Mouse (Mus musculus): Measurements from ENCODE around the gene Foxp4. TPM values are rescaled to one million over a fixed set of nuclear protein-coding genes. Genes with fewer than 3 reads are reported as not detected.

The Foxp4 gene
- total and polyA plus RNA-seq, 3 experiments, result 3.3 to 41.7 (median 9.9) TPM

DNA sequence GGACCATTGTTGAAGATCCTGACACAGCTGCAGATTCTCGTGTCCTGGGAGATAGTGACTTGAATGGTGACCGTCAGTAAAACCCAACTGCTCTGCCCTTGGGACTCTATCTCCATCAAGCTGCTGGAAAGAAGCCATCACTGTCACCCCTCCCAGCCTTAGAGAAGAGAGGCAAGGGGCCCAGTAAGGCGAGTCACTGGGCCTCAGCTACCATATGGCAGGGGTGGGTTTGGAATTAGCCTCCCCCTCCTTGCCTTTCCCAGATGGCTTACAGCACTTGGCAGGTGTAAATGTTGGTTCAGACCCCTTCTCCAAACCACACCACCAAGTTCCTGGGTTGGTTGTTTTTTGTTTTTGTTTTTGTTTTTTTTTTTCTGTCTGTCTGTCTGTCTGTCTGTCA lies 21.7 kb upstream of the Foxp4 start:
- no peak for DNase-seq (ENCODE audit: extremely low read depth)
- no peaks in the 10 kb centered on the region for H3K36me3 ChIP-seq (replicated peaks in 1 of 2; ENCODE audit: control insufficient read depth in 1 of 2, insufficient read depth in 1 of 2, low read length in 1 of 2)
- H3K27ac ChIP-seq (ENCODE audit: insufficient read depth, low read depth), result no peak overlapping the region
- no peak overlapping the region for H3K9ac ChIP-seq (ENCODE audit: insufficient read depth, low read depth)
- dilution Hi-C loops (cut with MboI; ENCODE audit: extremely low pct_ligation_motif_present, extremely low pct_unique_long_range_greater_than_20kb, low sequenced_read_pairs) (no loop called here), in situ Hi-C loops (cut with MboI; ENCODE audit: low pct_ligation_motif_present, low pct_unique_long_range_greater_than_20kb, low sequenced_read_pairs) (no loop called here)
- TF ChIP-seq ZMIZ1 (IDR thresholded peaks at IDR 0.05; ENCODE audit: low read depth, low read length), result no peak
- no peaks in the 10 kb centered on the region for H3K79me2 ChIP-seq (replicated peaks; ENCODE audit: control insufficient read depth, extremely low read depth, insufficient read depth, poor library complexity, severe bottlenecking)
- no peak overlapping the region for H3K4me3 ChIP-seq (replicated peaks in 1 of 3; ENCODE audit: low read depth in 2 of 3, low read length in 2 of 3, poor library complexity in 1 of 3)
- peaks cover 3% of the 10 kb centered on the region for H3K27me3 ChIP-seq (replicated peaks)
- no peaks in the 10 kb centered on the region for H3K9me3 ChIP-seq (replicated peaks; ENCODE audit: low read length)
- H3K4me1 ChIP-seq (ENCODE audit: control insufficient read depth in 1 of 2, insufficient read depth in 2 of 2), result peaks cover 23 to 61% of the 10 kb centered on the region in 2 experiments
- H3K4me2 ChIP-seq (ENCODE audit: insufficient read depth, low read depth, poor library complexity, severe bottlenecking), result no peak overlapping the region

DNA sequence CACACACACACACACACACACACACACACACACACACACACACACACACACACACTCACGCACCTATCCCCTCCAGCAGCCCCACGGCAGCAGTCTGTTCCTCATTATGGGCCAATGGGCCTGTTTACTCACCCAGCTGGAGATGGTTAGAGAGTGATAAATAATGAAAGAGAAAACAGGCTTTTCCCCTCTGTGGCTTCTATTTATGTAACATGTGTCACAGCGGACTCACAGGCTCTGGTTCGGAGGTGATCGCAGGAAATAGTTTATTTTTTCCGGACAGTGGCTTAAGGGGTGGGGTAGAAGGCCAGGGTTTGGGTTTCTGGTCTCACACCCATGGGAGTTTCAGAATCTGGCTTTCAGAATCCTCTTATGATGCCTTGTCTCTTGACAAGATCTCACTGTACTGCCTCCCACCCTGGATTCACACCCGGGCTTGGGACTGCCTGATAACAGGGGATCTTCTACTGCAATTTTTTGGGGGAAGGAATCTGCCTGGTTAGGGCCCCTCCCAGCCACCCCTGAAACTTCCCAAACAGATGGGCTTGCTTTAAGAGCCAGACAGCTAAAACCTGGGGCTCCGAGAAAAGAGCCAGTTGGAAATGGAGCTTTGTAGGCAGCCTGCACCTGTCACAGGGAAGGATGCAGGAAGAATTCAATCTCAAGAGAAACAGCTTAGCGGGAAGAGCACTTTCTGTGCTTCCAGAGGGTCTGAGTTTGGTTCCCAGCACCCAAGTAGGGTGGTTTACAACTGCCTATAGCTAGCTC lies 18.8 kb upstream of the Foxp4 start:
- dilution Hi-C loops (cut with MboI; ENCODE audit: extremely low pct_ligation_motif_present, extremely low pct_unique_long_range_greater_than_20kb, low sequenced_read_pairs) (no loop called here), in situ Hi-C loops (cut with MboI; ENCODE audit: low pct_ligation_motif_present, low pct_unique_long_range_greater_than_20kb, low sequenced_read_pairs) (no loop called here)
- DNase-seq (ENCODE audit: extremely low read depth), result peak; percentile 77
- Histone ChIP-seq H3K27me3 (replicated peaks) (no peaks in the 10 kb centered on the region), H3K79me2 (replicated peaks; ENCODE audit: control insufficient read depth, extremely low read depth, insufficient read depth, poor library complexity, severe bottlenecking) (no peaks in the 10 kb centered on the region), H3K9me3 (replicated peaks; ENCODE audit: low read length) (no peaks in the 10 kb centered on the region), H3K4me3 (replicated peaks in 1 of 3; ENCODE audit: low read depth in 2 of 3, low read length in 2 of 3, poor library complexity in 1 of 3) (peak overlapping the region in 1 of 3 experiments; percentile 7), H3K36me3 (replicated peaks in 1 of 2; ENCODE audit: control insufficient read depth in 1 of 2, insufficient read depth in 1 of 2, low read length in 1 of 2) (no peaks in the 10 kb centered on the region), H3K9ac (ENCODE audit: insufficient read depth, low read depth) (no peak overlapping the region), H3K27ac (ENCODE audit: insufficient read depth, low read depth) (no peak overlapping the region), H3K4me2 (ENCODE audit: insufficient read depth, low read depth, poor library complexity, severe bottlenecking) (no peak overlapping the region), H3K4me1 (ENCODE audit: control insufficient read depth in 1 of 2, insufficient read depth in 2 of 2) (peaks cover 23 to 55% of the 10 kb centered on the region in 2 experiments)
- TF ChIP-seq MAZ (IDR thresholded peaks at IDR 0.05; ENCODE audit: low read depth, low read length) (peak; percentile 63), MYC (IDR thresholded peaks at IDR 0.05; ENCODE audit: low read depth, low read length) (no peak), GABPA (IDR thresholded peaks at IDR 0.05; ENCODE audit: insufficient replicate concordance, low read depth, low read length) (no peak), POLR2A (IDR thresholded peaks at IDR 0.05; ENCODE audit: low read depth, low read length) (no peak), BHLHE40 (IDR thresholded peaks at IDR 0.05; ENCODE audit: low read depth, low read length) (peak; percentile 80), POLR2AphosphoS2 (IDR thresholded peaks at IDR 0.05; ENCODE audit: low read depth, low read length) (no peak), HCFC1 (IDR thresholded peaks at IDR 0.05; ENCODE audit: low read depth, low read length) (no peak), ZC3H11A (IDR thresholded peaks at IDR 0.05; ENCODE audit: low read depth, low read length) (no peak), MEF2A (IDR thresholded peaks at IDR 0.05; ENCODE audit: borderline replicate concordance, low read depth, low read length) (peak; percentile 99), TBP (conservative IDR thresholded peaks at IDR 0.05; ENCODE audit: low read depth, low read length) (no peak), ZKSCAN1 (IDR thresholded peaks at IDR 0.05; ENCODE audit: borderline replicate concordance, low read depth, low read length) (no peak), JUN (IDR thresholded peaks at IDR 0.05; ENCODE audit: insufficient read depth, low read depth, low read length) (peak; percentile 55), ETS1 (conservative IDR thresholded peaks at IDR 0.05; ENCODE audit: low read depth, low read length) (peak; percentile 95), ZMIZ1 (IDR thresholded peaks at IDR 0.05; ENCODE audit: low read depth, low read length) (no peak), NELFE (IDR thresholded peaks at IDR 0.05; ENCODE audit: low read depth, low read length) (no peak), CTCF (conservative IDR thresholded peaks at IDR 0.05 in 1 of 2, IDR thresholded peaks at IDR 0.05 in 1 of 2; ENCODE audit: low read depth in 2 of 2, low read length in 2 of 2) (no peak), CHD1 (IDR thresholded peaks at IDR 0.05; ENCODE audit: low read depth, low read length) (no peak), KAT2A (IDR thresholded peaks at IDR 0.05; ENCODE audit: insufficient replicate concordance, low read length) (no peak), MXI1 (IDR thresholded peaks at IDR 0.05; ENCODE audit: low read depth, low read length) (no peak), MAX (IDR thresholded peaks at IDR 0.05; ENCODE audit: low read length) (no peak), SMC3 (IDR thresholded peaks at IDR 0.05; ENCODE audit: low read depth, low read length) (no peak), USF2 (conservative IDR thresholded peaks at IDR 0.05; ENCODE audit: low read depth, low read length) (no peak), SIN3A (IDR thresholded peaks at IDR 0.05; ENCODE audit: low read length) (peak; percentile 61; the same call in 1 of the 2 replicates), ZNF384 (IDR thresholded peaks at IDR 0.05; ENCODE audit: low read depth, low read length) (no peak), USF1 (IDR thresholded peaks at IDR 0.05; ENCODE audit: low read depth, low read length) (no peak), RAD21 (IDR thresholded peaks at IDR 0.05; ENCODE audit: low read depth, low read length) (no peak), UBTF (IDR thresholded peaks at IDR 0.05; ENCODE audit: low read depth, low read length) (no peak), JUND (conservative IDR thresholded peaks at IDR 0.05; ENCODE audit: low read depth, low read length) (peak; percentile 53; the same call in 1 of the 2 replicates), IRF4 (IDR thresholded peaks at IDR 0.05; ENCODE audit: low read depth, low read length) (peak; percentile 93), PAX5 (IDR thresholded peaks at IDR 0.05; ENCODE audit: low read length) (no peak), RCOR1 (conservative IDR thresholded peaks at IDR 0.05; ENCODE audit: low read depth, low read length) (0 out of 2 replicates have a peak, but pooled peaks have one; percentile 43), MAFK (IDR thresholded peaks at IDR 0.05; ENCODE audit: insufficient replicate concordance, low read length) (0 out of 2 replicates have a peak, but pooled peaks have one; percentile 42)
